Mouse (Mus musculus) erythroblast, embryonic 14.5 days (primary cell): ENCODE measurements at regions not wholly inside any gene's neighbourhood (a gene's known extent, or its start where the extent isn't known, plus 50 kb on each side); places are given as distances from the start of the nearest gene placed in this dataset.

ENCODE experiments used
- GATA1 ChIP-seq: IDR thresholded peaks from 2 replicates; pipeline ENCODE4 v1.6.1; 2012; ENCODE audit warnings: low read length, inconsistent platforms, mixed read lengths
- TAL1 ChIP-seq: IDR thresholded peaks from 3 replicates; pipeline ENCODE4 v1.6.1; 2012; ENCODE audit warnings: low read length, inconsistent platforms, mixed read lengths

DNA sequence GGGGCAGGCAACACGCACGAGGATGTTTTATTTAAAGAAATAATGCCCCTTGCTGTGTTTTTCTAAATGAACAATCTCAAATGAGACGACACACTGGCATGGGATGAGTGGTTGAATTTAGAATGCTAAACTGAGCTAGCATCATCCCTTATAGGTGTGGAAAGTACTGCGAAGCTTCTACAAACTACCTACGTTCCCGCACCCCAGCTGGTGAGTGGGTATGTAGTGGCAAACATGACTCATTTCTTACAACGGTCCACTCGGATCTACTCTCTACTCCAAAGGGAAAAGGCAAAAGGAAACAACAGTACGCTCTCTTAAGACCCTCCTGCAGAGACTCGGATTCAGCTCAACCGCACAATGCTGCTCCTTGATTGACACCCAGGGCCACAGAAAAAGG, 167.2 kb downstream of the Dad1 start:
- TF ChIP-seq TAL1 = no peak
- TF ChIP-seq GATA1 = no peak
